Mouse (Mus musculus): ENCODE measurements around the gene Lhx4. TPM values are rescaled to one million over a fixed set of nuclear protein-coding genes. Genes with fewer than 3 reads are reported as not detected.
A peak's percentile ranks its signal among the peaks of the same experiment; 100 is the strongest.

Lhx4 gene
- total RNA-seq, 2 experiments from 2014 or later: not detected

GRCm38 (mm10) chr1:155747911-155748310 is 3.6 kb downstream of the Lhx4 start:
- ATAC-seq (replicated peaks; ENCODE audit: low FRiP score, low TSS enrichment, poor library complexity, severe bottlenecking): no peak

- no peak for ATAC-seq (replicated peaks; ENCODE audit: low FRiP score, low TSS enrichment, poor library complexity, severe bottlenecking)
These were observed 4.5 kb downstream of the Lhx4 start for GRCm38 (mm10) chr1:155747011-155747410.

DNA sequence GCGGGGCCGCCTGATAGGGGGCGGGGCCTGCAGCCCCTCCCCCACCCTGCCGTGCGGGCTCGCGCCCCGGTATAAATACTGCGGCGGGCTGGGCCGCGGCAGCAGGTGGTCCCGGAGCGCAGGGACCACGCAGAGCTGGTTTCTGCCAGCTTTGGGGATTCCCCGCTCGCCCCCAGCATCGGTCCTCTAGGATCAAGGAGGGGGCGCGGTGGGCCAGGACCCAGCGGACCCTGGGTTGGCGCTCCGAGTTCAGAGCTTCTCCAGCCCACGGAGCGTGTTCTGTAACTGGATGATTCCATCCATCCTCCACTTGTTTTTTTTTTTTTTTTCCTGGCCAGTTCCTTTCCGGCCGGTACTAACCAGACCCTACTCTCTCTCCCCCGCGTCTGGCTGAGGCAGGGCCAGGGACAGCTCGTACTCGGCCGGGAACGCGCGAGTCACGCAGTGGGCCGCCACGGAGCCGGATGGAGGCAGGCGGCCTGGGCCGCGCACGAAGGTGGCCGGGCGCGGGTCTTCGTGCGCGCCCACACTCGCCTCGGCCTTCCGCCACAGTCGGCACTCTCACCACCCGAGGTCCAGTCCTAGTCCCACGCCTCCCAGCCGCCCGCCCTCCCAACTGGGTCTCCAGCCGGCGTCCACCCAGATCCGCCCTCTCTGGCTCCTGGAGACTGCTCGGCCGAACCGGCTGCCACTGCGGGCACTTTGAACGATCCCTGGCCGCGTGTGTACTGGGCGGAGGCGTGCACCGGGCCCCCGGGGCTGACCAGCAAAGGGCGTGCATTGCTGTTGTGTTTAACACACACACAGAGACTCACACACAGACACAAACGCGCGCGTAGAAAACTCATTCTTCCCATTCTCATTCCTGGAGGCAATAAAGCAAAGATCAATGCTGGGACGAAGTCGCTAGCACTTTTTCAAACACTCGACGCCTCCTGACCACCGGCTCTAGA is 8.8 kb downstream of the Lhx4 start:
- ATAC-seq (replicated peaks; ENCODE audit: low FRiP score, low TSS enrichment, poor library complexity, severe bottlenecking): no peak

DNA sequence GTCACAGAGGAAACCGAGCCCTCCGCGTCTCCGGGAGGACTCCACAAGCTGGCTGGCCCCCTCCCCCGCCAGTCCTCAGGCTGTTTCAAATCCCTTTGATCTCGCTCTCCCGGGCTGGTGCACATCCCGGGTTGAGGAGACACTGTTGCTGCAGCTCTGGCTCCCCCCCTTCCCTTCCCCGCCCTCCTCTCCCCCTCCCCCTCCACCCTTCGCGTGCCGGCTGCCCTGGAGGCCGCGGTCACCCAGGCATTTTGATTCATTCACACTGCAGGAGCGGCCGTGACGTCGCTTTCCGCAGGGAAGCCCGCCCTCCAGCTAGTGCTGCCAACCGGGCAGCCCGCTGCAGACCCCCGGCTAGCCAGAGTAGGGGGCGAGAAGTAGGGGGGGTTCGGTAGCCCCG is 9.5 kb downstream of the Lhx4 start:
- ATAC-seq (replicated peaks; ENCODE audit: low FRiP score, low TSS enrichment, poor library complexity, severe bottlenecking): 0 out of 2 replicates have a peak, but pooled peaks have one; percentile 25

DNA sequence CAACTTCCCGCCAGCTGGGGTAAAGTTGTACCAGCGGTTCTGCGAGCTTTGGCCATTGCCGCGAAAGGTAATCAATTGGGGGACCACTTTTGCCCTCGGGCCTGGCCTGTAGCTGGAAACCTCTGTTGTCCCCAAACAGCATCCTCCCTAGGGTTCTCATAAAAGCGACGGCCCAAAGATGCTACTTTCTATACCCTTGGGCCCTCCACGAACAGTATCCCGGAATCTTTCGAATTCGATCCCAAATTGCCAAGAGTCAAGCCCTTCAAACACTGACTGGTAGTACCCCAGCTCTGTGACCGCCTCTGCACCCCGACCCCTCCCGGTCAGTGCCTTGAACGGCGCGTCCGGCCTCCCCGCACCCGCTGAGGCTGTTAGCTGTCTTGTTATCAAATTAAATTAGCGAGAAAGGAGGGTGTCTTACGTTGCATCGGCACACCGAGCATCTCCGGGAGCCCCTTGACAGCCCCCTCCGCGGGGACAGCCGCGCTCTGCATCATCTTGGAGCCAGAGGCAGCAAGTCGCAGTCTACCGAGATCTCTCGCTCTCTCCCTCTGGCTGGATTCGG is 10.0 kb downstream of the Lhx4 start:
- no peak for ATAC-seq (replicated peaks; ENCODE audit: low FRiP score, low TSS enrichment, poor library complexity, severe bottlenecking)

DNA sequence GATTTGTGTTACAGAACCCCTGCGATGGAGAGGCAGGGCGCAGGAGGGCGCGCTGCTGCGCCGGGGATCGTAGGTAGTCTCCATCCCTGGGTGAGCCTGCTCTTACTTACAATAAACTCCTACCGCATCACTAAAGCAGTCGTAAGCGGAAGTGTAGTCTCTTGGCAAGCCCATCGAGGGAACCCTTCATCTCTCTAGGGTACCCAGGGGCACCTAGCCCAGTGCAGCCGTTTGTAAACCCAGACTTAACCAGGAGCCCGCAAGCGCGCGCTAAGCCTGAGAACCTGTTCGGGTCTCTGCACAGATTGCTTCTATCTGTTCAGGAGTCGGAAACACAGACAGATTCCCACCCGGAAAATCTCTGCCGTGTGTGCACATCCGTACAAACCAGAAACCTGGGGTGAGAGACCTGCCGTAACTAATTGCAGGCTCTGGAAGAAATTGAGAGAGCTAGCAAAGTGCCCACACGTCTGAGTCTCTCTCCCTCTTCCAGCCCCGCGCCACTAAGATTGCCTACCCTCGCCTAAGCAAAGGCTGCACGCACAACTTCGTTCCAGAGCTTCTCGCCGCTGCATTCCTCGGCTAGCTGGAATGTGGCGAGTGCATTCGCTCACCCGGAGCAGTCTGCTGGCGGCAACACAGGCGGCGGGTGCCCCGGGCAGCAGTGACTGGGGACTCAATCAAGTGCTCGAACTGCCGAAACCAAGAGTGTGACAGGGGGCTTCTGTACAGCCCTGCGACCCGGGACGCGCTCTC is 10.7 kb downstream of the Lhx4 start:
- ATAC-seq (replicated peaks; ENCODE audit: low FRiP score, low TSS enrichment, poor library complexity, severe bottlenecking): no peak

- no peak for ATAC-seq (replicated peaks; ENCODE audit: low FRiP score, low TSS enrichment, poor library complexity, severe bottlenecking)
These were observed 13.6 kb downstream of the Lhx4 start for GRCm38 (mm10) chr1:155737809-155738383.

GRCm38 (mm10) chr1:155737017-155737808 is 14.3 kb downstream of the Lhx4 start:
- ATAC-seq (replicated peaks; ENCODE audit: low FRiP score, low TSS enrichment, poor library complexity, severe bottlenecking): no peak

- ATAC-seq (replicated peaks; ENCODE audit: low FRiP score, low TSS enrichment, poor library complexity, severe bottlenecking): no peak
These were observed 15.2 kb downstream of the Lhx4 start for GRCm38 (mm10) chr1:155736096-155736825.

DNA sequence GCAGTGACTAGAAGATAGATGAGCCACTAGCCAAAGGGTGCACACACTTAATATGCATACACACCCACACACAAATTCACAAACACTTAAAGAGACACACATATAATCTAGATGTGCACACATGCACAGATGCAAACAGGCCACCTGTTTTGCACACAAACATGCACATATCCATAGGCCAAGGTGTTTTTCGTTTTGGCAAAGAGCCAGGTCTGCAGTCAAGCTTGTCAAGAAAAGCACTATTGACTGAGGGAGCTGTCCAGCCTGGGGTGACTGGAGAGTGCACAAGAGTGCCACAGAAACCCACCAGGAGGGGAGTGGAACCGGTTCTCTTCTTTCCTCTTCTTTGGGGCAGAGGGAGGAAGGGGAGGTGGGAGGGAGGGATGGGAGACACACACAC is 20.3 kb downstream of the Lhx4 start:
- no peak for ATAC-seq (replicated peaks; ENCODE audit: low FRiP score, low TSS enrichment, poor library complexity, severe bottlenecking)

DNA sequence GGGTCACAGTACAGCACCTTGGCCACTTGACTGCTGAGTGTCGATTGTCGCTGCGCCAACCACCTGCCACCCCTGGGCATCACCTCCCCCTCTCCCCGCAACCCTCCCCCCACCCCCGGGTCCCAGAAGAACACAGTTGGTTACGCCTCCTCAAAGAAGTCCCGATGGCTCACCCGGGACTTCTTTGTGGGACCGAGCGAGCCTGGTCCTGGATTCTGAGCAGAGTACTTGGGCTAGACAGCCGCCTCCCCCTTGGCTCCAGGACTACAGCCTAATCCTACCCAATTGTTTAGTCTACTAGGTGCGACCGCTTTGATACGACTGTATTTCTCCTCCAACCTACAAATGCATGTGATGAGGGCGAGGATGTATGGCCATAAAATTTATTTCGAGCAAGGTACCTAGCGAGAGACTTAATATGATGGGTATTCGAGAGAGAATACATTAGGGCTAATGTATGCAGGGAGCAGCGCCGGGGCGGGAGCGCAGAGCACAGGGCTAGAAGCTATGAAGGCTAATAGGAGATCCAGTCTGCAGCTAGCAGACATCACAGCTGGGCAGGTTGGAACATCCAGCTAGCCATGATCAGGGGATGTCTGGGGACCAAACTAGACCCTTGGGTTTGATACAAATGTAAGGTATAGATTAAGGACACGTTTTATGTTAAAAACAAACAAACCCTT is 22.2 kb downstream of the Lhx4 start:
- no peak for ATAC-seq (replicated peaks; ENCODE audit: low FRiP score, low TSS enrichment, poor library complexity, severe bottlenecking)

DNA sequence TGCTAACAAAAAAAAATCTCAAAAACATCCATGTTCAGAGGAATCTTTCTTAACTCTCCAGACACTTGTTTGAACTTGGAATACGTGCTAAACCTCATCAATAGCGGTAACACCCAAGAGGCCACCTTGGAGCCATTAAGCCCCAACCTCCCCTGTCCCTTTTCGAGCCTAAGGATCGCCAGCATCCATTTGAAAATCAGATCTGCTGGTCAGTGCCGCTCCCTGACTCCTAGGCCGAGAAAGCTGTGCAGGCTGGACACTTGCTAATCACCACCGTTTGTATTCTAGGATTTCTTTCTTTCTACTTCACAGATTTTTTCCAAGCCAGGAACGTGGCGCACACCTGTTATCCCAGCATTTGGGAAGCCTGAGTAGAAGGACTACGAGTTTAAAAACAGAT is 23.7 kb downstream of the Lhx4 start:
- no peak for ATAC-seq (replicated peaks; ENCODE audit: low FRiP score, low TSS enrichment, poor library complexity, severe bottlenecking)

DNA sequence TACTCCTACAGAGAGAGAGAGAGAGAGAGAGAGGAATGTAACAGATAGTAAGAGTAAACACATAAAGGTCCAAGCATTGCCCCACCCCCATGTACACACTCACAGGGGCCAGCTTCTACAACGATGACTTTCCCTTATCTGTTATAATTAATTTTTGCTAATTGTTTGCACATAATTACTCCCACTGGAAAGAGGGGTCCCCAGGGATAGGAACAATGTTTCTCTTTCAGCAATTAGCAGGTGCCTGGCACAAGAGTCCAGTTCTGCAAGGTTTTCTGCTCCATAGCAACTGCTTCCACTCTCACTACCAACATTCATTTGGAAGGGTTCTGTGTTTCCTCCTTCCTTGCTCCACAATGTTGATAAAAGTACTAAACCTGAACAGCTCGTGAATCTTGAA is 25.6 kb downstream of the Lhx4 start:
- no peak for ATAC-seq (replicated peaks; ENCODE audit: low FRiP score, low TSS enrichment, poor library complexity, severe bottlenecking)

GRCm38 (mm10) chr1:155724301-155724700 is 27.2 kb downstream of the Lhx4 start:
- no peak for ATAC-seq (replicated peaks; ENCODE audit: low FRiP score, low TSS enrichment, poor library complexity, severe bottlenecking)

GRCm38 (mm10) chr1:155722185-155722584 is 29.3 kb downstream of the Lhx4 start:
- peak; percentile 72 for ATAC-seq (replicated peaks; ENCODE audit: low FRiP score, low TSS enrichment, poor library complexity, severe bottlenecking)

GRCm38 (mm10) chr1:155721443-155721842 is 30.0 kb downstream of the Lhx4 start:
- ATAC-seq (replicated peaks; ENCODE audit: low FRiP score, low TSS enrichment, poor library complexity, severe bottlenecking): peak; percentile 43; the same call in 1 of the 2 replicates

- no peak for ATAC-seq (replicated peaks; ENCODE audit: low FRiP score, low TSS enrichment, poor library complexity, severe bottlenecking)
These were observed 31.5 kb downstream of the Lhx4 start for GRCm38 (mm10) chr1:155720006-155720405.

- ATAC-seq (replicated peaks; ENCODE audit: low FRiP score, low TSS enrichment, poor library complexity, severe bottlenecking): no peak
These were observed 32.6 kb downstream of the Lhx4 start for GRCm38 (mm10) chr1:155718851-155719250.
